Mouse (Mus musculus) kidney, embryonic 15.5 days (tissue): ENCODE results near the gene Usp22. TPM values are rescaled to one million over a fixed set of nuclear protein-coding genes. Genes with fewer than 3 reads are reported as not detected.
A peak's percentile ranks its signal among the peaks of the same experiment; 100 is the strongest.
"Not testable (repeated sequence)": the region's sequence is repeated elsewhere in the genome, so short reads cannot be mapped to it uniquely, and the experiment has no call there.

Experiments
- ATAC-seq: fragments of 200-750 bp; cut with Nextera tagmentation; replicated peaks from 2 replicates; pipeline ENCODE4 v1.8.0; 2017; ENCODE audit warnings: moderate TSS enrichment; ENCODE audit not compliant: low FRiP score
- H3K27ac ChIP-seq: fragments of 300-500 bp; sonication (generic); 2 replicates; pipeline ENCODE4 v1.5.1; 2015; ENCODE audit warnings: mild to moderate bottlenecking, inconsistent platforms
- H3K27me3 ChIP-seq: fragments of 300-500 bp; sonication (generic); 2 replicates; pipeline ENCODE4 v1.6.1; 2015; ENCODE audit warnings: inconsistent platforms
- H3K36me3 ChIP-seq: fragments of 300-500 bp; sonication (generic); 2 replicates; pipeline ENCODE4 v1.6.1; 2015; ENCODE audit warnings: inconsistent platforms
- H3K4me1 ChIP-seq: fragments of 300-500 bp; sonication (generic); 2 replicates; pipeline ENCODE4 v1.6.1; 2015; ENCODE audit warnings: inconsistent platforms
- H3K4me2 ChIP-seq: fragments of 300-500 bp; sonication (generic); 2 replicates; pipeline ENCODE4 v1.6.1; 2015; ENCODE audit warnings: moderate library complexity, mild to moderate bottlenecking, inconsistent platforms
- H3K4me3 ChIP-seq: fragments of 300-500 bp; sonication (generic); replicated peaks from 2 replicates; pipeline ENCODE4 v1.5.1; 2015; ENCODE audit warnings: mild to moderate bottlenecking, inconsistent platforms
- H3K9ac ChIP-seq: fragments of 300-500 bp; sonication (generic); 2 replicates; pipeline ENCODE4 v1.6.1; 2015; ENCODE audit warnings: mild to moderate bottlenecking, inconsistent platforms
- H3K9me3 ChIP-seq: fragments of 300-500 bp; sonication (generic); replicated peaks from 2 replicates; pipeline ENCODE4 v1.6.1; 2016; ENCODE audit warnings: inconsistent platforms
- WGBS: fragments of 180-500 bp; shearing (Covaris S2); methylation state at CpG from one replicate; pipeline ENCODE4 v1.1.7; 2015; ENCODE audit warnings: mixed read lengths; 5-methylcytosine and 5-hydroxymethylcytosine counted together
- polyA plus RNA-seq: library from polyadenylated mRNA; unstranded; fragments of >200 nt; fragmentation: Nextera tagmentation; extraction: Ambion mirVana; gene quantifications from 2 replicates; pipeline ENCODE4 v1.2.1, GENCODE M21; 2015

Gene Usp22
- polyA plus RNA-seq, 1 experiment from 2014 or later = 133 TPM

- no peak for ATAC-seq
Observed at GRCm38 (mm10) chr11:61180361-61180760, 5.5 kb upstream of the Usp22 start.

GRCm38 (mm10) chr11:61176321-61176720 lies 1.5 kb upstream of the Usp22 start:
- ATAC-seq = no peak
- no peak overlapping the region for H3K4me2 ChIP-seq
- 88% methylated on average over 1 of the region's 1 CpGs for WGBS
- H3K36me3 ChIP-seq = 0 out of 2 replicates have a peak, but pooled peaks cover 4% of the 10 kb centered on the region
- no peak overlapping the region for H3K27ac ChIP-seq
- H3K9ac ChIP-seq = no peak overlapping the region
- H3K9me3 ChIP-seq = no peaks in the 10 kb centered on the region
- H3K4me3 ChIP-seq = no peak overlapping the region
- H3K4me1 ChIP-seq = peaks cover 21% of the 10 kb centered on the region
- no peaks in the 10 kb centered on the region for H3K27me3 ChIP-seq

More at GRCm38 (mm10) chr11:61180361-61180760, 5.5 kb upstream of the Usp22 start:
- Histone ChIP-seq H3K36me3 (no peaks in the 10 kb centered on the region), H3K27ac (no peak overlapping the region), H3K4me1 (no peaks in the 10 kb centered on the region), H3K4me3 (no peak overlapping the region), H3K9ac (no peak overlapping the region), H3K9me3 (no peaks in the 10 kb centered on the region), H3K4me2 (no peak overlapping the region), H3K27me3 (no peaks in the 10 kb centered on the region)
- 88% methylated on average over 3 of the region's 3 CpGs for WGBS

- H3K27ac ChIP-seq = no peak overlapping the region
- 77% methylated on average over 5 of the region's 5 CpGs for WGBS
- no peaks in the 10 kb centered on the region for H3K9me3 ChIP-seq
- peak overlapping the region; percentile 68 for H3K4me3 ChIP-seq
- no peak for ATAC-seq
- H3K9ac ChIP-seq = no peak overlapping the region
- no peaks in the 10 kb centered on the region for H3K27me3 ChIP-seq
- 0 out of 2 replicates have a peak, but pooled peaks cover 4% of the 10 kb centered on the region for H3K36me3 ChIP-seq
- peak overlapping the region; percentile 59 for H3K4me2 ChIP-seq
- peaks cover 21% of the 10 kb centered on the region for H3K4me1 ChIP-seq
Observed at GRCm38 (mm10) chr11:61175778-61176177, 923 bp upstream of the Usp22 start.

- Histone ChIP-seq H3K4me2 (peak overlapping the region; percentile 63), H3K4me1 (peaks cover 22% of the 10 kb centered on the region), H3K9me3 (no peaks in the 10 kb centered on the region), H3K27me3 (no peaks in the 10 kb centered on the region), H3K4me3 (peak overlapping the region; percentile 68), H3K36me3 (0 out of 2 replicates have a peak, but pooled peaks cover 4% of the 10 kb centered on the region), H3K27ac (peak overlapping the region; percentile 96), H3K9ac (peak overlapping the region; percentile 93)
- under 1% methylated on average over 28 of the region's 28 CpGs for WGBS
- peak; percentile 44 for ATAC-seq
Observed at GRCm38 (mm10) chr11:61174291-61174820, 499 bp downstream of the Usp22 start.

GRCm38 (mm10) chr11:61173477-61173876 lies 1.4 kb downstream of the Usp22 start:
- peak overlapping the region; percentile 63 for H3K4me2 ChIP-seq
- H3K4me3 ChIP-seq = peak overlapping the region; percentile 68
- WGBS = 32% methylated on average over 15 of the region's 15 CpGs
- H3K27me3 ChIP-seq, ATAC-seq, H3K36me3 ChIP-seq, H3K9me3 ChIP-seq, H3K27ac ChIP-seq: not testable (repeated sequence)
- H3K4me1 ChIP-seq = peaks cover 27% of the 10 kb centered on the region
- peak overlapping the region; percentile 93; the same call in 1 of the 2 replicates for H3K9ac ChIP-seq

- H3K36me3 ChIP-seq = peaks cover 34% of the 10 kb centered on the region
- 81% methylated on average over 5 of the region's 5 CpGs for WGBS
- no peaks in the 10 kb centered on the region for H3K27me3 ChIP-seq
- no peaks in the 10 kb centered on the region for H3K9me3 ChIP-seq
- no peak overlapping the region for H3K4me3 ChIP-seq
- peaks cover 27% of the 10 kb centered on the region for H3K4me1 ChIP-seq
- no peak overlapping the region for H3K9ac ChIP-seq
- ATAC-seq = no peak
- no peak overlapping the region for H3K27ac ChIP-seq
- H3K4me2 ChIP-seq = no peak overlapping the region
Observed at GRCm38 (mm10) chr11:61170184-61170583, 4.7 kb downstream of the Usp22 start.

- WGBS = 93% methylated on average over 10 of the region's 10 CpGs
- peaks cover 82% of the 10 kb centered on the region for H3K36me3 ChIP-seq
Observed at GRCm38 (mm10) chr11:61164881-61165280, 10.0 kb downstream of the Usp22 start.

GRCm38 (mm10) chr11:61164366-61164765 lies 10.5 kb downstream of the Usp22 start:
- no peaks in the 10 kb centered on the region for H3K27me3 ChIP-seq
- H3K36me3 ChIP-seq = peaks cover 87% of the 10 kb centered on the region
- H3K9me3 ChIP-seq = no peaks in the 10 kb centered on the region
- no peak overlapping the region for H3K9ac ChIP-seq
- 0 out of 2 replicates have a peak, but pooled peaks cover 5% of the 10 kb centered on the region for H3K4me1 ChIP-seq
- no peak overlapping the region for H3K27ac ChIP-seq
- 90% methylated on average over 6 of the region's 6 CpGs for WGBS
- H3K4me3 ChIP-seq = no peak overlapping the region
- no peak overlapping the region for H3K4me2 ChIP-seq
- ATAC-seq = no peak

More at GRCm38 (mm10) chr11:61164881-61165280, 10.0 kb downstream of the Usp22 start:
- no peak overlapping the region for H3K4me3 ChIP-seq
- H3K9me3 ChIP-seq = no peaks in the 10 kb centered on the region
- 0 out of 2 replicates have a peak, but pooled peaks cover 6% of the 10 kb centered on the region for H3K4me1 ChIP-seq
- H3K9ac ChIP-seq = no peak overlapping the region
- no peak for ATAC-seq
- no peak overlapping the region for H3K27ac ChIP-seq
- H3K4me2 ChIP-seq = no peak overlapping the region
- no peaks in the 10 kb centered on the region for H3K27me3 ChIP-seq

- no peaks in the 10 kb centered on the region for H3K4me1 ChIP-seq
- no peak overlapping the region for H3K4me2 ChIP-seq
- H3K4me3 ChIP-seq = no peak overlapping the region
- WGBS = 95% methylated on average over 3 of the region's 3 CpGs
- H3K36me3 ChIP-seq = peaks cover 98% of the 10 kb centered on the region
- H3K27ac ChIP-seq = no peak overlapping the region
- ATAC-seq = no peak
- no peaks in the 10 kb centered on the region for H3K9me3 ChIP-seq
- no peak overlapping the region for H3K9ac ChIP-seq
- no peaks in the 10 kb centered on the region for H3K27me3 ChIP-seq
Observed at GRCm38 (mm10) chr11:61163341-61163740, 11.5 kb downstream of the Usp22 start.

- no peak overlapping the region for H3K4me3 ChIP-seq
- H3K9ac ChIP-seq = no peak overlapping the region
- no peaks in the 10 kb centered on the region for H3K27me3 ChIP-seq
- H3K4me2 ChIP-seq = no peak overlapping the region
- H3K27ac ChIP-seq = no peak overlapping the region
- H3K4me1 ChIP-seq = no peaks in the 10 kb centered on the region
- H3K36me3 ChIP-seq = peaks cover 100% of the 10 kb centered on the region
- 93% methylated on average over 14 of the region's 14 CpGs for WGBS
- H3K9me3 ChIP-seq = no peaks in the 10 kb centered on the region
- ATAC-seq = no peak
Observed at GRCm38 (mm10) chr11:61162776-61163175, 12.1 kb downstream of the Usp22 start.

- no peak for ATAC-seq
Observed at GRCm38 (mm10) chr11:61161121-61161520, 13.7 kb downstream of the Usp22 start.

GRCm38 (mm10) chr11:61159796-61160732 lies 14.8 kb downstream of the Usp22 start:
- 78% methylated on average over 11 of the region's 11 CpGs for WGBS
- H3K9me3 ChIP-seq = no peaks in the 10 kb centered on the region

More at GRCm38 (mm10) chr11:61161121-61161520, 13.7 kb downstream of the Usp22 start:
- Histone ChIP-seq H3K4me3 (no peak overlapping the region), H3K4me1 (no peaks in the 10 kb centered on the region), H3K9ac (no peak overlapping the region), H3K4me2 (no peak overlapping the region), H3K27me3 (no peaks in the 10 kb centered on the region), H3K36me3 (peaks cover 100% of the 10 kb centered on the region), H3K9me3 (no peaks in the 10 kb centered on the region), H3K27ac (no peak overlapping the region)
- whole genome bisulfite sequencing = 90% methylated on average over 13 of the region's 13 CpGs

More at GRCm38 (mm10) chr11:61159796-61160732, 14.8 kb downstream of the Usp22 start:
- H3K4me3 ChIP-seq = no peak overlapping the region
- peaks cover 100% of the 10 kb centered on the region for H3K36me3 ChIP-seq
- no peak for ATAC-seq
- no peaks in the 10 kb centered on the region for H3K27me3 ChIP-seq
- no peak overlapping the region for H3K27ac ChIP-seq
- H3K9ac ChIP-seq = no peak overlapping the region
- H3K4me1 ChIP-seq = no peaks in the 10 kb centered on the region
- H3K4me2 ChIP-seq = no peak overlapping the region
